Mouse (Mus musculus): Measurements from ENCODE around the gene Prss1. TPM values are rescaled to one million over a fixed set of nuclear protein-coding genes. Genes with fewer than 3 reads are reported as not detected.
"Not testable (repeated sequence)": the region's sequence is repeated elsewhere in the genome, so short reads cannot be mapped to it uniquely, and the experiment has no call there.

Prss1 gene
- 0.19 TPM in 1 of 2 replicates, not detected in the other for polyA plus RNA-seq (2015; fragmentation: Nextera tagmentation; extraction: Ambion mirVana)

- not testable (repeated sequence) for H3K9me3 ChIP-seq; ATAC-seq (ENCODE audit: low FRiP score, low read depth); H3K4me2 ChIP-seq (replicated peaks); H3K4me3 ChIP-seq; H3K27ac ChIP-seq; H3K27me3 ChIP-seq; H3K36me3 ChIP-seq; H3K9ac ChIP-seq; H3K4me1 ChIP-seq
These were observed at the start of gene Prss1 for GRCm38 (mm10) chr6:41458632-41459031. TSS of gene Prss1 (plus strand) at chr6:41458932.

GRCm38 (mm10) chr6:41442261-41442660, 16.5 kb upstream of the Prss1 start:
- ATAC-seq (ENCODE audit: low FRiP score, low read depth); H3K9me3 ChIP-seq; H3K4me3 ChIP-seq; H3K4me1 ChIP-seq; H3K36me3 ChIP-seq; H3K9ac ChIP-seq; H3K27ac ChIP-seq; H3K27me3 ChIP-seq; H3K4me2 ChIP-seq (replicated peaks): not testable (repeated sequence)
- WGBS: 89% methylated on average over 2 of the region's 2 CpGs

GRCm38 (mm10) chr6:41446045-41446444, 12.7 kb upstream of the Prss1 start, which contains the start of gene Gm10334:
TSS of gene Gm10334 (minus strand) at chr6:41446145.
- H3K36me3 ChIP-seq; H3K27me3 ChIP-seq; H3K4me3 ChIP-seq; H3K4me1 ChIP-seq; ATAC-seq (ENCODE audit: low FRiP score, low read depth); H3K9ac ChIP-seq; H3K27ac ChIP-seq; H3K9me3 ChIP-seq; H3K4me2 ChIP-seq (replicated peaks): not testable (repeated sequence)

GRCm38 (mm10) chr6:41499374-41499773, 40.6 kb downstream of the Prss1 start:
- ATAC-seq (ENCODE audit: low FRiP score, low read depth): no peak
- no peak overlapping the region for H3K27ac ChIP-seq
- H3K4me3 ChIP-seq: no peak overlapping the region
- no peaks in the 10 kb centered on the region for H3K27me3 ChIP-seq
- no peaks in the 10 kb centered on the region for H3K4me1 ChIP-seq
- no peak overlapping the region for H3K9ac ChIP-seq
- H3K4me2 ChIP-seq (replicated peaks): no peak overlapping the region
- H3K36me3 ChIP-seq: no peaks in the 10 kb centered on the region
- H3K9me3 ChIP-seq: no peaks in the 10 kb centered on the region
- 90% methylated on average over 3 of the region's 3 CpGs for WGBS

GRCm38 (mm10) chr6:41504915-41505314, 46.2 kb downstream of the Prss1 start:
- WGBS: 76% methylated on average over 2 of the region's 2 CpGs
- H3K27me3 ChIP-seq: no peaks in the 10 kb centered on the region
- H3K9me3 ChIP-seq: no peaks in the 10 kb centered on the region
- no peak overlapping the region for H3K4me3 ChIP-seq
- no peak overlapping the region for H3K9ac ChIP-seq
- no peak overlapping the region for H3K4me2 ChIP-seq (replicated peaks)
- no peak overlapping the region for H3K27ac ChIP-seq
- no peaks in the 10 kb centered on the region for H3K4me1 ChIP-seq
- H3K36me3 ChIP-seq: no peaks in the 10 kb centered on the region
- ATAC-seq (ENCODE audit: low FRiP score, low read depth): no peak

GRCm38 (mm10) chr6:41505323-41505722, 46.6 kb downstream of the Prss1 start:
- Histone ChIP-seq H3K9ac (no peak overlapping the region), H3K4me3 (no peak overlapping the region), H3K4me2 (replicated peaks) (no peak overlapping the region), H3K27ac (no peak overlapping the region), H3K9me3 (no peaks in the 10 kb centered on the region), H3K27me3 (no peaks in the 10 kb centered on the region), H3K4me1 (no peaks in the 10 kb centered on the region), H3K36me3 (no peaks in the 10 kb centered on the region)
- no peak for ATAC-seq (ENCODE audit: low FRiP score, low read depth)
- 75% methylated on average over 6 of the region's 6 CpGs for WGBS

Other genes starting within 250 kb of the Prss1 start
- gene Try4, start 156.7 kb upstream of the Prss1 start, polyA plus RNA-seq (2015; fragmentation: Nextera tagmentation; extraction: Ambion mirVana): not detected in 2 replicates
- not detected in 2 replicates for gene Try5, start 142.1 kb upstream of the Prss1 start, polyA plus RNA-seq (2015; fragmentation: Nextera tagmentation; extraction: Ambion mirVana)
- 0.23 TPM in 1 of 2 replicates, not detected in the other for gene Try10, start 104.8 kb upstream of the Prss1 start, polyA plus RNA-seq (2015; fragmentation: Nextera tagmentation; extraction: Ambion mirVana)
- gene Prss3, start 81.3 kb upstream of the Prss1 start, polyA plus RNA-seq (2015; fragmentation: Nextera tagmentation; extraction: Ambion mirVana): not detected in 2 replicates
- gene Gm5771, start 66.6 kb upstream of the Prss1 start, polyA plus RNA-seq (2015; fragmentation: Nextera tagmentation; extraction: Ambion mirVana): not detected in 2 replicates
- not detected in 2 replicates for gene Gm10334, start 12.8 kb upstream of the Prss1 start, polyA plus RNA-seq (2015; fragmentation: Nextera tagmentation; extraction: Ambion mirVana)
- not detected in 2 replicates for gene Prss2, start 62.9 kb downstream of the Prss1 start, polyA plus RNA-seq (2015; fragmentation: Nextera tagmentation; extraction: Ambion mirVana)
- 20.6 and 21.3 TPM in 2 replicates for gene Ephb6, start 146.6 kb downstream of the Prss1 start, polyA plus RNA-seq (2015; fragmentation: Nextera tagmentation; extraction: Ambion mirVana)
- 0.54 and 0.66 TPM in 2 replicates for gene Trpv6, start 177.5 kb downstream of the Prss1 start, polyA plus RNA-seq (2015; fragmentation: Nextera tagmentation; extraction: Ambion mirVana)
- not detected in 2 replicates for gene Trpv5, start 221.8 kb downstream of the Prss1 start, polyA plus RNA-seq (2015; fragmentation: Nextera tagmentation; extraction: Ambion mirVana)
- not detected in 2 replicates for gene Llcfc1, start 225.5 kb downstream of the Prss1 start, polyA plus RNA-seq (2015; fragmentation: Nextera tagmentation; extraction: Ambion mirVana)
- gene Kel, start 245.4 kb downstream of the Prss1 start, polyA plus RNA-seq (2015; fragmentation: Nextera tagmentation; extraction: Ambion mirVana): 2.1 and 3.5 TPM in 2 replicates